Mouse (Mus musculus): ENCODE data around the gene Uts2. TPM values are rescaled to one million over a fixed set of nuclear protein-coding genes. Genes with fewer than 3 reads are reported as not detected.

Gene Uts2
- not detected for total RNA-seq (2022)

GRCm38 (mm10) chr4:150996797-150997196, at the start of gene Uts2:
Gene Uts2, plus strand, starts transcription at chr4:150997097.
- DNase-seq (ENCODE audit: low spot score in 2 of 2) = no peak

GRCm38 (mm10) chr4:150950972-150951371, 45.9 kb upstream of the Uts2 start:
- no peak for DNase-seq (ENCODE audit: low spot score in 2 of 2)

- DNase-seq (ENCODE audit: low spot score in 2 of 2) = peak in 1 of 2 experiments; percentile 43
These were observed 40.4 kb upstream of the Uts2 start for GRCm38 (mm10) chr4:150956369-150957105.

GRCm38 (mm10) chr4:150957106-150957458, 39.8 kb upstream of the Uts2 start:
- DNase-seq (ENCODE audit: low spot score in 2 of 2) = no peak

- DNase-seq (ENCODE audit: low spot score in 2 of 2) = no peak
These were observed 38.4 kb upstream of the Uts2 start for GRCm38 (mm10) chr4:150958536-150958935.

GRCm38 (mm10) chr4:150962231-150962630, 34.7 kb upstream of the Uts2 start:
- no peak for DNase-seq (ENCODE audit: low spot score in 2 of 2)

GRCm38 (mm10) chr4:150963711-150964110, 33.2 kb upstream of the Uts2 start:
- no peak for DNase-seq (ENCODE audit: low spot score in 2 of 2)

GRCm38 (mm10) chr4:150964635-150965554, 32.0 kb upstream of the Uts2 start:
- DNase-seq (ENCODE audit: low spot score in 2 of 2) = peak; percentile 53 to 87

GRCm38 (mm10) chr4:150965555-150965951, 31.3 kb upstream of the Uts2 start:
- no peak for DNase-seq (ENCODE audit: low spot score in 2 of 2)

- DNase-seq (ENCODE audit: low spot score in 2 of 2) = peak in 1 of 2 experiments; percentile 27
These were observed 30.3 kb upstream of the Uts2 start for GRCm38 (mm10) chr4:150966556-150966955.

GRCm38 (mm10) chr4:150968956-150969355, 27.9 kb upstream of the Uts2 start:
- no peak for DNase-seq (ENCODE audit: low spot score in 2 of 2)

GRCm38 (mm10) chr4:150973264-150973663, 23.6 kb upstream of the Uts2 start:
- no peak for DNase-seq (ENCODE audit: low spot score in 2 of 2)

- DNase-seq (ENCODE audit: low spot score in 2 of 2) = no peak
These were observed 21.8 kb upstream of the Uts2 start for GRCm38 (mm10) chr4:150975145-150975544.

- no peak for DNase-seq (ENCODE audit: low spot score in 2 of 2)
These were observed 18.6 kb upstream of the Uts2 start for GRCm38 (mm10) chr4:150978156-150978910.

GRCm38 (mm10) chr4:150979455-150979854, 17.4 kb upstream of the Uts2 start:
- DNase-seq (ENCODE audit: low spot score in 2 of 2) = no peak

GRCm38 (mm10) chr4:150980153-150980552, 16.7 kb upstream of the Uts2 start:
- no peak for DNase-seq (ENCODE audit: low spot score in 2 of 2)

GRCm38 (mm10) chr4:150990148-150990547, 6.7 kb upstream of the Uts2 start:
- DNase-seq (ENCODE audit: low spot score in 2 of 2) = no peak

GRCm38 (mm10) chr4:150998626-150999025, 1.7 kb downstream of the Uts2 start:
- DNase-seq (ENCODE audit: low spot score in 2 of 2) = no peak

GRCm38 (mm10) chr4:151001397-151001796, 4.5 kb downstream of the Uts2 start:
- no peak for DNase-seq (ENCODE audit: low spot score in 2 of 2)

- no peak for DNase-seq (ENCODE audit: low spot score in 2 of 2)
These were observed 8.9 kb downstream of the Uts2 start for GRCm38 (mm10) chr4:151005656-151006318.

GRCm38 (mm10) chr4:151006945-151007344, 10.0 kb downstream of the Uts2 start:
- DNase-seq (ENCODE audit: low spot score in 2 of 2) = no peak

Data from left cerebral cortex, adult 8-10 months (tissue).